Mouse (Mus musculus): ENCODE results near the gene Olfr1134. TPM values are rescaled to one million over a fixed set of nuclear protein-coding genes. Genes with fewer than 3 reads are reported as not detected.
"Not testable (repeated sequence)": the region's sequence is repeated elsewhere in the genome, so short reads cannot be mapped to it uniquely, and the experiment has no call there.

Olfr1134 gene
- total and polyA plus RNA-seq, 2 experiments from 2014 or later: not detected

DNA sequence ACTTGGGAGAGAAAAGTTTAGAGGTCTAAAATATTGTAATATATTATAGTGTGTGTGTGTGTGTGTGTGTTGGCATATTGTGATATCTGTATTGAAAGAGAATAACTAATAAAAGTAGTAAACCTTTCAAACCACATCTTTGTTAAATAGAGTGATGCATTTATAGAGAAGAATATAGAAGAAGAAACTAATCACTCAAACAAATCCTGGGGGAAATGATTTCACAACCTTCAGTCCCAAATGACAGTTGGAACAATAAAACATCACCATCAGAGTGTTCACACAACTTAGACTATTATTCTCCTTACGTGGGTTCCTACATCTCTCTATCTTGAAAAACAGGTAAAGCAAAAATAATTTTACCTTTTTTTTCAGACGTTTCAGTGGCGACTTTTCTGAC is 31.5 kb downstream of the Olfr1134 start, which contains the start of gene Olfr1131:
TSS of gene Olfr1131 (plus strand) at position 301 of the 400 bp plus-strand sequence.
- WGBS: 69% methylated on average over 3 of the region's 3 CpGs
- ATAC-seq (ENCODE audit: low FRiP score): no peak
- DNase-seq (ENCODE audit: low spot score): no peak

DNA sequence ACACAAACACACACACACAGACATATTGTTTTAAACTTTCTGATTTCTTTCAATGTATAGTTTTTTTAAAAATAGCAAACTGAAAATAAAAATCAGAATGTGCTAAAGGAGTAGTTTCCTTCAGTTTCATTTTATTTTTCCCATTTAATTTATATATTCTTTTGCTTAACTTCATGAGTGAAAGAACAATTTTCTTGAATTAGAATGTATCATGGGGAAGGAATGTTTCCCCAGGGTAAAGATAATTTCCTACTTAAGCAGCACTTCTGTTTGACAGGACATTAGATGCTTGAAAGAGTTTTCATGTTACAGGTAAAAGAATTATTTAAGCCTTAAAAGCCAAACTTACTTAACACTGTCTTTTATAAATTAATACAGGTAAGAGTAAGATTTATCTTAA is 52.3 kb downstream of the Olfr1134 start, which contains the start of gene Olfr1130:
TSS of gene Olfr1130 (plus strand) at position 301 of the 400 bp plus-strand sequence.
- H3K9ac ChIP-seq (replicated peaks; ENCODE audit: low read length, poor library complexity, severe bottlenecking); H3K4me2 ChIP-seq (ENCODE audit: low read depth, low read length, poor library complexity, severe bottlenecking); H3K27me3 ChIP-seq (ENCODE audit: insufficient read depth, low read length); H3K36me3 ChIP-seq (ENCODE audit: insufficient read depth, low read length); ATAC-seq (ENCODE audit: low FRiP score); H3K9me3 ChIP-seq (ENCODE audit: low read length); H3K4me1 ChIP-seq (ENCODE audit: insufficient read depth, low read length); H3K27ac ChIP-seq (ENCODE audit: low read depth, low read length); DNase-seq (ENCODE audit: low spot score); H3K4me3 ChIP-seq (ENCODE audit: low read depth, low read length): not testable (repeated sequence)

More for the DNA sequence above, 31.5 kb downstream of the Olfr1134 start, which contains the start of gene Olfr1131:
- Histone ChIP-seq H3K36me3 (ENCODE audit: insufficient read depth, low read length) (no peaks in the 10 kb centered on the region), H3K4me1 (ENCODE audit: insufficient read depth, low read length) (no peaks in the 10 kb centered on the region), H3K27me3 (ENCODE audit: insufficient read depth, low read length) (no peaks in the 10 kb centered on the region), H3K4me2 (ENCODE audit: low read depth, low read length, poor library complexity, severe bottlenecking) (no peak within 1 kb of the TSS), H3K27ac (ENCODE audit: low read depth, low read length) (no peak within 1 kb of the TSS), H3K9ac (replicated peaks; ENCODE audit: low read length, poor library complexity, severe bottlenecking) (no peak within 1 kb of the TSS), H3K9me3 (ENCODE audit: low read length) (no peaks in the 10 kb centered on the region), H3K4me3 (ENCODE audit: low read depth, low read length) (no peak within 1 kb of the TSS)
- no peak for TF ChIP-seq CTCF (IDR thresholded peaks at IDR 0.05)

Other genes starting within 250 kb of the Olfr1134 start
- gene Olfr1123, start 241.8 kb downstream of the Olfr1134 start, total RNA-seq (2014; rRNA removed): not detected in 2 replicates
- gene Olfr1123, start 241.8 kb downstream of the Olfr1134 start, polyA plus RNA-seq (2015; fragmentation: Nextera tagmentation; extraction: Ambion mirVana): not detected in 2 replicates
- gene Olfr1124, start 228.2 kb downstream of the Olfr1134 start, total RNA-seq (2014; rRNA removed): not detected in 2 replicates
- 0.10 TPM in 1 of 2 replicates, not detected in the other for gene Olfr1124, start 228.2 kb downstream of the Olfr1134 start, polyA plus RNA-seq (2015; fragmentation: Nextera tagmentation; extraction: Ambion mirVana)
- gene Olfr1126, start 204.5 kb downstream of the Olfr1134 start, total RNA-seq (2014; rRNA removed): not detected in 2 replicates
- gene Olfr1126, start 204.5 kb downstream of the Olfr1134 start, polyA plus RNA-seq (2015; fragmentation: Nextera tagmentation; extraction: Ambion mirVana): not detected in 2 replicates
- not detected in 2 replicates for gene Pramel7, start 161.4 kb downstream of the Olfr1134 start, total RNA-seq (2014; rRNA removed)
- gene Pramel7, start 161.4 kb downstream of the Olfr1134 start, polyA plus RNA-seq (2015; fragmentation: Nextera tagmentation; extraction: Ambion mirVana): not detected in 2 replicates
- not detected in 2 replicates for gene Pramel6, start 151.9 kb downstream of the Olfr1134 start, total RNA-seq (2014; rRNA removed)
- not detected in 2 replicates for gene Pramel6, start 151.9 kb downstream of the Olfr1134 start, polyA plus RNA-seq (2015; fragmentation: Nextera tagmentation; extraction: Ambion mirVana)
- 0.52 TPM in 1 of 2 replicates, not detected in the other for gene Olfr153, start 126.7 kb downstream of the Olfr1134 start, total RNA-seq (2014; rRNA removed)
- gene Olfr153, start 126.7 kb downstream of the Olfr1134 start, polyA plus RNA-seq (2015; fragmentation: Nextera tagmentation; extraction: Ambion mirVana): not detected in 2 replicates
- not detected in 2 replicates for gene Olfr1128, start 112.9 kb downstream of the Olfr1134 start, total RNA-seq (2014; rRNA removed)
- not detected in 2 replicates for gene Olfr1128, start 112.9 kb downstream of the Olfr1134 start, polyA plus RNA-seq (2015; fragmentation: Nextera tagmentation; extraction: Ambion mirVana)
- gene Olfr1129, start 84.6 kb downstream of the Olfr1134 start, total RNA-seq (2014; rRNA removed): not detected in 2 replicates
- gene Olfr1129, start 84.6 kb downstream of the Olfr1134 start, polyA plus RNA-seq (2015; fragmentation: Nextera tagmentation; extraction: Ambion mirVana): not detected in 2 replicates
- not detected in 2 replicates for gene Olfr1130, start 52.2 kb downstream of the Olfr1134 start, total RNA-seq (2014; rRNA removed)
- not detected in 2 replicates for gene Olfr1130, start 52.2 kb downstream of the Olfr1134 start, polyA plus RNA-seq (2015; fragmentation: Nextera tagmentation; extraction: Ambion mirVana)
- 0.38 TPM in 1 of 2 replicates, not detected in the other for gene Olfr1131, start 31.4 kb downstream of the Olfr1134 start, total RNA-seq (2014; rRNA removed)
- not detected in 2 replicates for gene Olfr1131, start 31.4 kb downstream of the Olfr1134 start, polyA plus RNA-seq (2015; fragmentation: Nextera tagmentation; extraction: Ambion mirVana)
- gene Olfr1132, start 20.9 kb downstream of the Olfr1134 start, total RNA-seq (2014; rRNA removed): not detected in 2 replicates
- not detected in 2 replicates for gene Olfr1132, start 20.9 kb downstream of the Olfr1134 start, polyA plus RNA-seq (2015; fragmentation: Nextera tagmentation; extraction: Ambion mirVana)
- not detected in 2 replicates for gene Olfr1133, start 11.1 kb downstream of the Olfr1134 start, total RNA-seq (2014; rRNA removed)
- not detected in 2 replicates for gene Olfr1133, start 11.1 kb downstream of the Olfr1134 start, polyA plus RNA-seq (2015; fragmentation: Nextera tagmentation; extraction: Ambion mirVana)
- not detected in 2 replicates for gene Olfr1135, start 15.2 kb upstream of the Olfr1134 start, total RNA-seq (2014; rRNA removed)
- not detected in 2 replicates for gene Olfr1135, start 15.2 kb upstream of the Olfr1134 start, polyA plus RNA-seq (2015; fragmentation: Nextera tagmentation; extraction: Ambion mirVana)
- gene Olfr1136, start 35.5 kb upstream of the Olfr1134 start, total RNA-seq (2014; rRNA removed): not detected in 2 replicates
- not detected in 2 replicates for gene Olfr1136, start 35.5 kb upstream of the Olfr1134 start, polyA plus RNA-seq (2015; fragmentation: Nextera tagmentation; extraction: Ambion mirVana)
- not detected in 2 replicates for gene Olfr1137, start 54.7 kb upstream of the Olfr1134 start, total RNA-seq (2014; rRNA removed)
- not detected in 2 replicates for gene Olfr1137, start 54.7 kb upstream of the Olfr1134 start, polyA plus RNA-seq (2015; fragmentation: Nextera tagmentation; extraction: Ambion mirVana)
- not detected in 2 replicates for gene Olfr1138, start 81.5 kb upstream of the Olfr1134 start, total RNA-seq (2014; rRNA removed)
- not detected in 2 replicates for gene Olfr1138, start 81.5 kb upstream of the Olfr1134 start, polyA plus RNA-seq (2015; fragmentation: Nextera tagmentation; extraction: Ambion mirVana)
- not detected in 2 replicates for gene Olfr1140, start 85.3 kb upstream of the Olfr1134 start, total RNA-seq (2014; rRNA removed)
- gene Olfr1140, start 85.3 kb upstream of the Olfr1134 start, polyA plus RNA-seq (2015; fragmentation: Nextera tagmentation; extraction: Ambion mirVana): 0.16 TPM in 1 of 2 replicates, not detected in the other
- not detected in 2 replicates for gene Olfr1141, start 95.5 kb upstream of the Olfr1134 start, total RNA-seq (2014; rRNA removed)
- not detected in 2 replicates for gene Olfr1141, start 95.5 kb upstream of the Olfr1134 start, polyA plus RNA-seq (2015; fragmentation: Nextera tagmentation; extraction: Ambion mirVana)
- gene Olfr152, start 121.0 kb upstream of the Olfr1134 start, total RNA-seq (2014; rRNA removed): not detected in 2 replicates
- not detected in 2 replicates for gene Olfr152, start 121.0 kb upstream of the Olfr1134 start, polyA plus RNA-seq (2015; fragmentation: Nextera tagmentation; extraction: Ambion mirVana)
- not detected in 2 replicates for gene Olfr1143, start 142.1 kb upstream of the Olfr1134 start, total RNA-seq (2014; rRNA removed)
- gene Olfr1143, start 142.1 kb upstream of the Olfr1134 start, polyA plus RNA-seq (2015; fragmentation: Nextera tagmentation; extraction: Ambion mirVana): not detected in 2 replicates
- not detected in 2 replicates for gene Olfr1145, start 151.4 kb upstream of the Olfr1134 start, total RNA-seq (2014; rRNA removed)
- gene Olfr1145, start 151.4 kb upstream of the Olfr1134 start, polyA plus RNA-seq (2015; fragmentation: Nextera tagmentation; extraction: Ambion mirVana): not detected in 2 replicates
- not detected in 2 replicates for gene Olfr1148, start 172.1 kb upstream of the Olfr1134 start, total RNA-seq (2014; rRNA removed)
- gene Olfr1148, start 172.1 kb upstream of the Olfr1134 start, polyA plus RNA-seq (2015; fragmentation: Nextera tagmentation; extraction: Ambion mirVana): not detected in 2 replicates
- gene Olfr1150-ps1, start 185.5 kb upstream of the Olfr1134 start, total RNA-seq (2014; rRNA removed): not detected in 2 replicates
- gene Olfr1150-ps1, start 185.5 kb upstream of the Olfr1134 start, polyA plus RNA-seq (2015; fragmentation: Nextera tagmentation; extraction: Ambion mirVana): not detected in 2 replicates
- gene Olfr1151, start 197.4 kb upstream of the Olfr1134 start, total RNA-seq (2014; rRNA removed): not detected in 2 replicates
- gene Olfr1151, start 197.4 kb upstream of the Olfr1134 start, polyA plus RNA-seq (2015; fragmentation: Nextera tagmentation; extraction: Ambion mirVana): not detected in 2 replicates
- under 0.01 TPM in 1 of 2 replicates, not detected in the other for gene Olfr1152, start 208.0 kb upstream of the Olfr1134 start, total RNA-seq (2014; rRNA removed)
- gene Olfr1152, start 208.0 kb upstream of the Olfr1134 start, polyA plus RNA-seq (2015; fragmentation: Nextera tagmentation; extraction: Ambion mirVana): not detected in 2 replicates
- not detected in 2 replicates for gene Olfr1153, start 236.5 kb upstream of the Olfr1134 start, total RNA-seq (2014; rRNA removed)
- not detected in 2 replicates for gene Olfr1153, start 236.5 kb upstream of the Olfr1134 start, polyA plus RNA-seq (2015; fragmentation: Nextera tagmentation; extraction: Ambion mirVana)
- gene Olfr1154, start 246.7 kb upstream of the Olfr1134 start, total RNA-seq (2014; rRNA removed): not detected in 2 replicates
- not detected in 2 replicates for gene Olfr1154, start 246.7 kb upstream of the Olfr1134 start, polyA plus RNA-seq (2015; fragmentation: Nextera tagmentation; extraction: Ambion mirVana)